Mouse (Mus musculus): ENCODE data around the gene Ctse. TPM values are rescaled to one million over a fixed set of nuclear protein-coding genes. Genes with fewer than 3 reads are reported as not detected.
A peak's percentile ranks its signal among the peaks of the same experiment; 100 is the strongest.
"Not testable (repeated sequence)": the region's sequence is repeated elsewhere in the genome, so short reads cannot be mapped to it uniquely, and the experiment has no call there.

The Ctse gene
- polyA plus RNA-seq, 1 experiment: 118 TPM

GRCm38 (mm10) chr1:131616131-131616530, 22.0 kb upstream of the Ctse start:
- Histone ChIP-seq H3K4me3 (replicated peaks; ENCODE audit: control insufficient read depth, low read depth, low read length) (no peak overlapping the region), H3K4me1 (ENCODE audit: control insufficient read depth, insufficient read depth, low read length) (no peaks in the 10 kb centered on the region; the same call in none of the 2 replicates), H3K27ac (ENCODE audit: control insufficient read depth, insufficient read depth, low read depth, low read length, poor library complexity) (peak overlapping the region; percentile 50; the same call in 1 of the 2 replicates)
- 63% methylated on average over 1 of the region's 1 CpGs for WGBS
- TF ChIP-seq CTCF (IDR thresholded peaks at IDR 0.05; ENCODE audit: control insufficient read depth, insufficient read depth, low read length): no peak
- TF ChIP-seq POLR2A (IDR thresholded peaks at IDR 0.05; ENCODE audit: borderline replicate concordance, control insufficient read depth, low read depth, low read length): no peak

- TF ChIP-seq CTCF (IDR thresholded peaks at IDR 0.05; ENCODE audit: control insufficient read depth, insufficient read depth, low read length) (no peak), POLR2A (IDR thresholded peaks at IDR 0.05; ENCODE audit: borderline replicate concordance, control insufficient read depth, low read depth, low read length) (no peak)
- 69% methylated on average over 5 of the region's 5 CpGs for WGBS
- H3K27ac ChIP-seq (ENCODE audit: control insufficient read depth, insufficient read depth, low read depth, low read length, poor library complexity): peak overlapping the region; percentile 50; the same call in 1 of the 2 replicates
- no peaks in the 10 kb centered on the region; the same call in none of the 2 replicates for H3K4me1 ChIP-seq (ENCODE audit: control insufficient read depth, insufficient read depth, low read length)
- no peak overlapping the region for H3K4me3 ChIP-seq (replicated peaks; ENCODE audit: control insufficient read depth, low read depth, low read length)
These were observed 21.4 kb upstream of the Ctse start for GRCm38 (mm10) chr1:131616546-131617220.

GRCm38 (mm10) chr1:131618576-131618975, 19.5 kb upstream of the Ctse start:
- Histone ChIP-seq H3K27ac (ENCODE audit: control insufficient read depth, insufficient read depth, low read depth, low read length, poor library complexity) (no peak overlapping the region), H3K4me1 (ENCODE audit: control insufficient read depth, insufficient read depth, low read length) (no peaks in the 10 kb centered on the region; the same call in 1 of the 2 replicates), H3K4me3 (replicated peaks; ENCODE audit: control insufficient read depth, low read depth, low read length) (no peak overlapping the region)
- TF ChIP-seq CTCF (IDR thresholded peaks at IDR 0.05; ENCODE audit: control insufficient read depth, insufficient read depth, low read length) (peak; percentile 39; the same call in 1 of the 2 replicates), POLR2A (IDR thresholded peaks at IDR 0.05; ENCODE audit: borderline replicate concordance, control insufficient read depth, low read depth, low read length) (no peak)
- WGBS: 85% methylated on average over 1 of the region's 1 CpGs

- TF ChIP-seq CTCF (IDR thresholded peaks at IDR 0.05; ENCODE audit: control insufficient read depth, insufficient read depth, low read length) (no peak), POLR2A (IDR thresholded peaks at IDR 0.05; ENCODE audit: borderline replicate concordance, control insufficient read depth, low read depth, low read length) (no peak)
- WGBS: 87% methylated on average over 7 of the region's 7 CpGs
- Histone ChIP-seq H3K4me3 (replicated peaks; ENCODE audit: control insufficient read depth, low read depth, low read length) (no peak overlapping the region), H3K4me1 (ENCODE audit: control insufficient read depth, insufficient read depth, low read length) (no peaks in the 10 kb centered on the region; the same call in 1 of the 2 replicates), H3K27ac (ENCODE audit: control insufficient read depth, insufficient read depth, low read depth, low read length, poor library complexity) (no peak overlapping the region)
These were observed 18.8 kb upstream of the Ctse start for GRCm38 (mm10) chr1:131619348-131619747.

- Histone ChIP-seq H3K4me3 (replicated peaks; ENCODE audit: control insufficient read depth, low read depth, low read length) (no peak overlapping the region), H3K27ac (ENCODE audit: control insufficient read depth, insufficient read depth, low read depth, low read length, poor library complexity) (no peak overlapping the region), H3K4me1 (ENCODE audit: control insufficient read depth, insufficient read depth, low read length) (no peaks in the 10 kb centered on the region; the same call in 1 of the 2 replicates)
- WGBS: 90% methylated on average over 3 of the region's 3 CpGs
- TF ChIP-seq CTCF (IDR thresholded peaks at IDR 0.05; ENCODE audit: control insufficient read depth, insufficient read depth, low read length): no peak
- TF ChIP-seq POLR2A (IDR thresholded peaks at IDR 0.05; ENCODE audit: borderline replicate concordance, control insufficient read depth, low read depth, low read length): no peak
These were observed 14.5 kb upstream of the Ctse start for GRCm38 (mm10) chr1:131623644-131624043.

GRCm38 (mm10) chr1:131624175-131624835, 13.8 kb upstream of the Ctse start:
- 85% methylated on average over 3 of the region's 3 CpGs for WGBS
- H3K4me3 ChIP-seq (replicated peaks; ENCODE audit: control insufficient read depth, low read depth, low read length): no peak overlapping the region
- no peak overlapping the region for H3K27ac ChIP-seq (ENCODE audit: control insufficient read depth, insufficient read depth, low read depth, low read length, poor library complexity)
- H3K4me1 ChIP-seq (ENCODE audit: control insufficient read depth, insufficient read depth, low read length): no peaks in the 10 kb centered on the region; the same call in 1 of the 2 replicates
- no peak for TF ChIP-seq CTCF (IDR thresholded peaks at IDR 0.05; ENCODE audit: control insufficient read depth, insufficient read depth, low read length)
- TF ChIP-seq POLR2A (IDR thresholded peaks at IDR 0.05; ENCODE audit: borderline replicate concordance, control insufficient read depth, low read depth, low read length): no peak

- H3K4me1 ChIP-seq (ENCODE audit: control insufficient read depth, insufficient read depth, low read length): no peaks in the 10 kb centered on the region; the same call in 1 of the 2 replicates
- TF ChIP-seq POLR2A (IDR thresholded peaks at IDR 0.05; ENCODE audit: borderline replicate concordance, control insufficient read depth, low read depth, low read length) (no peak), CTCF (IDR thresholded peaks at IDR 0.05; ENCODE audit: control insufficient read depth, insufficient read depth, low read length) (no peak)
- H3K27ac ChIP-seq (ENCODE audit: control insufficient read depth, insufficient read depth, low read depth, low read length, poor library complexity): no peak overlapping the region
- H3K4me3 ChIP-seq (replicated peaks; ENCODE audit: control insufficient read depth, low read depth, low read length): no peak overlapping the region
- 80% methylated on average over 6 of the region's 6 CpGs for WGBS
These were observed 11.9 kb upstream of the Ctse start for GRCm38 (mm10) chr1:131626200-131626599.

GRCm38 (mm10) chr1:131632216-131632615, 5.9 kb upstream of the Ctse start:
- not testable (repeated sequence) for H3K4me3 ChIP-seq (replicated peaks; ENCODE audit: control insufficient read depth, low read depth, low read length); H3K4me1 ChIP-seq (ENCODE audit: control insufficient read depth, insufficient read depth, low read length); H3K27ac ChIP-seq (ENCODE audit: control insufficient read depth, insufficient read depth, low read depth, low read length, poor library complexity)
- WGBS: 83% methylated on average over 6 of the region's 6 CpGs

All from bone marrow, adult 2 months (tissue).